Mouse (Mus musculus): ENCODE measurements around the gene Ints7.

Gene Ints7

GRCm38 (mm10) chr1:191575458-191576247, at the start of gene Ints7, which contains the start of gene Dtl:
Ints7 (plus strand) TSS chr1:191575636.
Dtl (minus strand) TSS chr1:191575544.
- peak; percentile 99 for DNase-seq (ENCODE audit: low read depth, low spot score)

- DNase-seq (ENCODE audit: low read depth, low spot score) = no peak
Measured at GRCm38 (mm10) chr1:191527089-191527488, 48.3 kb upstream of the Ints7 start.

DNA sequence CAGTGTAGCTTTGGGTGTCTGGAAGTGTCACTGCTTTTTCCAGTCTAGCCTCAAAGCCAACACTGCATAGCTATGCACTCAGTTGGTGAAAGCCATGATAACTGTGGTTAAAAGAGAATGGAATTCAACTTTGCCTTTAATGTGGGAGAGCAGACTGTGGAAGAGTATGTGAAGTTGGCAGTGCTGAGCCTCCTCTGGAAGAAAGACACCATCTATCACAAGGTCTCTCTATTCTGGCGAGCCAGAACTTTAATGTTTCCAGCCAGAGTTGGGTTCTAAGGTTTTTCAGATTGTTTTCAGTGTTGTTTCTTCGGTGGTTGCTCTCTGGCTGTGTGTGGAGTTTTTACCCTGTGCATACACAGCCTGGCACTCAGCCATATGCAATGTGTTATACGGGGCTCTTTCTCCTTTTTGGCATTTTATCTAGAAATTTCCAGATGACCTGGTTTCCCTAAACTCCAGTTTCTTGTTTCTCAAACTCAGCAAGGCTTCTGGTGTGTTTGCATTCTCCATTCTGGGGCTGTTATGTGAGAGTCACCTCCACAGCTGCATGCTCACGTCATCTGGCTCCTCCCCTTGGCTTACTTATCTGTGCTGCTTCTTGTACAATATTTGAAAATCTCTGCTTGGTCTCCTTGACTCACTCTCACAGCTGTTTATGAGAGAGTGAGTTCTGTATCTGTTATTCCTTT, 47.4 kb upstream of the Ints7 start:
- DNase-seq (ENCODE audit: low read depth, low spot score) = no peak

GRCm38 (mm10) chr1:191529406-191529805, 46.0 kb upstream of the Ints7 start:
- no peak for DNase-seq (ENCODE audit: low read depth, low spot score)

DNA sequence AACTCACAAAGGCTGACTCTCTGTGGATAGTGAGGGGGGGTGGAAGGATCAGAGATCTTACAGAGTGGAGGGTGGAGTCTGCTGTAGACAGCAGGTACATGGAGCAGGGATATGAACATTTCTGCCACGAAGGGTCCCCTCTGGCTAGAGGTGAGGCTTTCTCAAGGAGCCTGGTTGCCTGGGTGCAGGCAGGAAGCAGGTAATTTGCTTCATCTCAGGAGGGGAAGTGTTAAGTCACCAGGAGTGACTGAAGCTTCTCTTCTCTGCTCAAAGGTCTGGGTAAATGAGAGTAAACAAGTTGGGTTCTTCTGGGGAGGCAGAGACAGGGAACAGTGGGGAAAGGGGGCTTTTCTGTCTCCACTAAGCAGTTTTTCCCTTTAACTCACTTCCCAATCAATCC, 44.4 kb upstream of the Ints7 start:
- DNase-seq (ENCODE audit: low read depth, low spot score) = no peak

DNA sequence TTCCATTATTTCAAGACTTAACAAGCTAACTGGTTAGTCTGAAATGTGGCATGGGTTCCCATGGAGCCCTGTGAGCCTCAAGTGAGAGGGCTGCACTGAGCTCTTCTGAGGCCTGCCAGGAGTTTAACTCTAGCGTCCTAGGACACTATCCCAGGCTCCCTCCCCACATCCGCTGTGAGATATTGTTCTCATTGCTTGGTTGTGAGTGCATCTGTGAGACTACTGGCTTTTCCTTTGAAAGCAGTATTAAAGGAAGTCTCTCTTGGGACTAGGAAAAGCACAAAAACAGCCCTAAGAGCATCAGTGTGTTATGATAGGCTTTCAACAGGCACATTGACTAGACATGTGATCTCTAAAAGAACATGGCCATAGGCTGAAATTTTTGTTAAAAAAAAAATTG, 40.5 kb upstream of the Ints7 start:
- DNase-seq (ENCODE audit: low read depth, low spot score) = no peak

DNA sequence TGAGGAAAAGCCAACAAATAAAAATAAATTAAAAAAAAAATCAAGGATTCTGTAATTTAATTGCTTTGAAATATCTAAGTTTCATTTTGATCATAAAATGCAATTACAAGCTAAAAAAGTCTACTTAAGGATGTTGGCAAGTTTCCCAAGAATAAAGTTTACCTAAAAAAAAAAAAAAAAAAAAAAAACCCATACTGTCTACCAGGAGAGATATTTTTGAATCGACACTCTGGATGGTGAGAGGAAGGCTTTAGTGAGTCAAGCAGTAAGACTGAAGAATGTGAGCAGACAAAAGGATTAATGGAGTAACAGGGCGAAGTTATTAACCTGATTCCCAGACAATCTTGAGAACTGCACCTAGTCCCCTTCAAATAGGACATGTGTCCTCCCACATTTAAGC, 35.1 kb upstream of the Ints7 start:
- no peak for DNase-seq (ENCODE audit: low read depth, low spot score)

GRCm38 (mm10) chr1:191541014-191541413, 34.4 kb upstream of the Ints7 start:
- no peak for DNase-seq (ENCODE audit: low read depth, low spot score)

- no peak for DNase-seq (ENCODE audit: low read depth, low spot score)
Measured at GRCm38 (mm10) chr1:191541619-191542018, 33.8 kb upstream of the Ints7 start.

DNA sequence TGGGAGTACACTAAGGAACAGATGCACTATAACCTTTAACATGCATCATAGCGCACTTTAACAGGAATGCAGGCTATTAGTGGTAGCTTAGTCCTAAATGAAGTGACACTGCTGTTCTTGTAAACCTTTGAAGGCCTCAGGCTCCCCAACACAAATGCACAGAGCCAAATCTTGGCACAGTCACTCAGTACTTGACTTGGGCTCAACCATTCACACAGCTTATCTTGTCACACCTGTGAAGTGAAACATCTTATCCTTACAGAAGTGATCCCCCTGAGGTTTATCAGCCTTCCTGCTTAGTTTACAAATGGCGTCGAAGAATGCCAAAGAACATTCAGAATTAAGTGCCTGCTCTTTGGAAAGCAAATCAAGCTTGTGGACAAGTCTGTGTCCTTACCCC, 31.7 kb upstream of the Ints7 start:
- no peak for DNase-seq (ENCODE audit: low read depth, low spot score)

- DNase-seq (ENCODE audit: low read depth, low spot score) = no peak
Measured at GRCm38 (mm10) chr1:191550786-191551185, 24.6 kb upstream of the Ints7 start.

GRCm38 (mm10) chr1:191557109-191557508, 18.3 kb upstream of the Ints7 start:
- DNase-seq (ENCODE audit: low read depth, low spot score) = no peak

DNA sequence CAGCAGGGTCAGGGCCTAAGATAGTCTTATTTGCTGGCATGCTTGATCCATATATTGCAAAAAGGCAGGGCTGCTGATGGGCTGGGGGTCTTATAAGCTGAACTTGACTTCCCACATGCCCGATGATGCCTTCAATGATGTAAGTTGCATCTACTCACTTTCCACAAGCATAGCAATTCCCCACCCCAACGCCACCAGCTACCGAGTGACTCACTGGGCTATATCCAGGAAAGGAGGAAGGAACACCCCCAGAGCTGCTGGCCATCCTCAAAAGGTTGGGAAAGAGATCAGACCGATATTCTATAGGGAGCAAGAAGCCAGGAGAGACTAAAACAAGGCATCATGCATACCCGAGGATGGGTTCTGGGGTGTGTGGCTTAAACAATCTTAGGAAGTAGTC, 15.7 kb upstream of the Ints7 start:
- no peak for DNase-seq (ENCODE audit: low read depth, low spot score)

DNA sequence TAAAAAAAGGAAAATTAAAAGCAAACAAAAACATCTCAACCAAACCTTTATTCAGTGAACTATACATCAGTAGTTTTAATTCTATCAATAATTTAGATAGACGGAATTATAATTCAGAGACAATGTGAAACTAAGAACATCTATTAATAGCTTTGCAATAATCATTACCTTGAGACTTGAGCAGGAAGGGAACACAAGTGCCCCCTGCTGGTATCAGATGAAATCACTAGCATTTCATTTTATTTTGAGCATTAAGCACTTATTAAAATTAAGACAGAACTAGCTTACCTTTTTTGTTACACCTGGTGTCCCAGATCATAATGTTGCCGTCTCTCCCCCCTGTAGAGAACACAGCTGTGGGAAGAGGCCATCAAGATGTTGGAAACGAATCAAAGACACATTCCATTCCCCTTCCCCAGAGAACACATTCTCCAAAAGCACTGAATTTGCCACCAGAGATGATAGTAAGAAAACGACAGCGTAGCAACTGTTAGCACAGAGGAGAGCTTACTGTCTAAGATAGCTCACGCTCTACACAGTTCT, 12.5 kb upstream of the Ints7 start:
- no peak for DNase-seq (ENCODE audit: low read depth, low spot score)

DNA sequence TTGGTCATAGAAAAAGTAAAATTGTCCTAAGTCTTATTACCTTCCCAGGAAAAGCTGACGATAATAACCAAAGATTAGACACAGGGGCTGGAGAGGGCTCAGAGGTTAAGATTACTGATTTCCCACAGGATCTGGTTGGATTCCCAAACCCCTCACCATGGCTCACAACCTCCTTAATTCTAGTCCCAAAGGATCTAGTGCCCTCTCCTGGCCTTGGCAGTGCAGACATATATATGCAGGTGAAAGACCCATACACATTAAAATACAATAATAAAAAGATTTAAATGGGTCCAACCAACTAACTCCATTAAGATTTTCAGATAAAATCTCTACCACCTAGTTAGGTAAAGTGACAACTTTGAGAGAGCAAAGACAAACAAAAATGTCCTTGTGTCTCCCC, 7.6 kb upstream of the Ints7 start:
- no peak for DNase-seq (ENCODE audit: low read depth, low spot score)

GRCm38 (mm10) chr1:191569625-191570024, 5.8 kb upstream of the Ints7 start:
- no peak for DNase-seq (ENCODE audit: low read depth, low spot score)

DNA sequence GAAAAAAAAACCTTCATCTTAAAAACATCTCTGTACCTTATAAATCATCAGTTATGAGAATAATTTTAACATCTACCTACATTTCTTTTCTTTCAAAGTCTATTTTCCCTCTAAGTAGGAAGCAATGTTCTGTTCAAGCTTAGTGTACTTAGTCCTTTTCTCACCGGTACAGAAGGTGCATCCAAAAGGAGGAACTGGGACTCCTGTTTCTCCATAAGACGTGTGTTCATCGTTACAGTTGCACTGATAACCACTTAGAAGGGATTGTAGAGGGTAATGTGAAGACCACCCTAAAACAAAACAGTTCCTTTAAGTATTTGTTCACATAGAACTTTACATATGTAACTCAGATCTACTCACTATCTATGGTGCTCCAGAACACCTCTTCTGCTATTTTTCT, 5.0 kb upstream of the Ints7 start:
- DNase-seq (ENCODE audit: low read depth, low spot score) = no peak

DNA sequence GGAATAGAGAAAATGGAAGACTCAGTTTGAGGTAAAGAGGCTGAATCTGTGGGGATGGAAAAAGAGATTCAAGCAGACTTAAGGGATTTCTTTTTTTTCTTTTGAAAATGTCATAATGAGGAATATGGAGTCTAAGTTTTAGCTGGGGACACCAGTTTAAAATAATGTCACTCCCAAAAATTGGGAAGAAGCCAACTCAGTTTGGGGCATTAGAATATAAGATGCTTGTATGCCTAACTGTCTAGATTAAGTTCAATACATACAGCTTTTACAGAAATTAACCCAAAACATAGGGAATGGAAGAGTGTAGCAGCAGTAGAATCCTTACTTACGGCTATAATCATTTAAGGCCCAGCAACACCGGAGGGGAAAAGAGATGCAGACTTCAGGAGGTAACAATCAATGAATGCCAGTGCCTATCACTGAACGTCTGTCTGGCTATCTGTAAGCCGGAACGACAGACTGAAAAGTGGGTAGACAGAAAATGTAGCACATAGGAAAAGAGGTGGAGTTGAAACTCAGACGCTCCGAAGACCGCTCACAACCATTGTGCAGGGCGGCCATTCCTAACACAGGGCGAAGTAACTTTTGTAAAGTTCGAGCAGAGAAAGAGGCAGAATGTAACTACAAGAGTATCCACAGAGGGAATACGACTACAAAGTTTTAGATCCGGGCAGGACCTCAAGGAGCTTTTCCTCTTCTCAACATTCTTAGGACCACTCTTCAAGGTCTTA, 1.4 kb upstream of the Ints7 start:
- DNase-seq (ENCODE audit: low read depth, low spot score) = no peak

DNA sequence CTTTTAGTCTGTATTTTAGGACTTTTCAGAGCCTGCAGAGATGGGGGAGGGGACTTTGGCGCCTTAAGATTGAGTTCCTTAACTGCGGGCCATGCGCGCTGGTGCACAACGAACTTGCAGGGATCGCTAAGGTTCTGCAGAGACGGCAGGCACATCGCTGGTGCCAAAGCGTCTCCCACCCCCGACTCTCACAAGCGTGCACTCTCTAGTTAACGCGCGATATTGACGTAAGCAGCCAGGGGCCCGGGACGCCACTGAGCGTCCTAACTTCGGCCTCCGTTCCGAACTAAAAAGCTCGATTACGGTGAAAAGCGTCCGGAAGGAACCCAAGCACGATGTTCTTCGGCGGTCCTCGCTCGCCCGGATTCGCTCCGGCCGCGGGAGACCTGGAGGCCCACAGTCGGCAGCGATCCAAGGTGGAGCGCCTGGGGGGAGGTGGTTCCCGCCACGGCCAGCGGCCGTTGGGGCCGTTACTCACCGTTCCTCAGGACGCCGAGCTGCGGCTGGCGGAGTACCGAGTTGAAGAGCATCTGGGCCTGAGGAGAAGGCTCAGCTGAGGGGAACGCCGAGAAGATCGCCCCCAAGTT, 472 bp upstream of the Ints7 start:
- DNase-seq (ENCODE audit: low read depth, low spot score) = peak; percentile 18

GRCm38 (mm10) chr1:191579524-191579923, 4.1 kb downstream of the Ints7 start:
- DNase-seq (ENCODE audit: low read depth, low spot score) = no peak

- no peak for DNase-seq (ENCODE audit: low read depth, low spot score)
Measured at GRCm38 (mm10) chr1:191581641-191582040, 6.2 kb downstream of the Ints7 start.

GRCm38 (mm10) chr1:191583836-191584235, 8.4 kb downstream of the Ints7 start:
- no peak for DNase-seq (ENCODE audit: low read depth, low spot score)

Data from brain, embryonic 18.5 days (tissue).